9 mouse cellular contexts compared by ENCODE assay signal in the genomic region with DNA sequence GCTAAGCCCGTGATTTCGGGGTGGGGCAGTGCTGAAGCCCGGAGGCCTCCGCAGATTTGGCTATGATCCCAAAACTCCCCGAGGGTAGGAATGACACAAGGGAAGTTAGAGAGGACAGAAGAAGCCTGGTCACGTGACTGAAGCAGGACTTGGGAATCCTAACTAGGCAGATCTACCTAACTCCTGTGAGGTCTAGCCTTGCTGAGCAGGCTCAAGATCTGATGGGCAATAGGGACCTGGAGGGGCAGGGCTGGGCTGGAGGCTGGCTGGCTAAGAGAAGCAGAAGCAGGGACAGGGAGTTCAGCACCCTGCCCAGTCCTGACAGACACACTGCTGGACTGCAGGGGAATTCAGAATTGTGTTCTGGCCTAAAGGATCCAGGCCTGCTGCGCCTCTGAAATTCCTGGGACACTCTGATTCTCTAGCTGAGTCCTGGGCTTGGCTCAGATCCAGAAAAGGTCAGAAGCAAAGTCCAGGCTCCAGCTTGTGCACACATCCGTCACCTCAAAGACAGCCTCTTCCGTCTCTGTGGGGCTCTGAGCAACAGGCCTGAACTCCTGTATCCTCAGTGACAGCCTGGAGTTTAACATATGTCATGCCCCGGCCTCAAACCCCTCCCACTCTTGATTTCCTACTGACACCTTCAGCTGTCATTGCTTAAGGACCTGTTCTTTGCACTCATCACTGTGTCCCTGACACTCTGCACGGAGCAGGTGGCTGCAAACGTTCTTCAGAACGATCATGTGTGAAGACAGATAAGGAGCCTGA. TPM values are rescaled to one million over a fixed set of nuclear protein-coding genes. Genes with fewer than 3 reads are reported as not detected.
A peak's percentile ranks its signal among the peaks of the same experiment; 100 is the strongest.
DNase-seq lines count a peak whose midpoint lies in the region; ATAC-seq lines count a peak whose summit lies in the region.
"Had no signal": no experiment of that assay in that cellular context is flagged by ENCODE, and none has a peak within 500 bp of the region (broad histone marks: within the 10 kb centered on the region; RNA-seq: fewer than 3 reads in every experiment).

No protein-coding gene starts in this region.

- 0 out of 2 replicates have a peak overlapping the region, but pooled peaks have one; percentile 8 for H3K27ac ChIP-seq in forebrain, embryonic 10.5 days
- H3K27ac ChIP-seq in forebrain, embryonic 11.5 days (ENCODE audit: low read depth, low read length) = no peak overlapping the region
- H3K27ac ChIP-seq in hindbrain, embryonic 12.5 days = peak overlapping the region; percentile 40; the same call in 1 of the 2 replicates
- H3K27ac ChIP-seq in liver, embryonic 12.5 days = peak overlapping the region; percentile 61
- peak overlapping the region; percentile 85 for H3K27ac ChIP-seq in stomach, embryonic 15.5 days

- WGBS in forebrain, embryonic 10.5 days = 86% methylated on average over 13 of the region's 13 CpGs
- 83% methylated on average over 13 of the region's 13 CpGs for WGBS in forebrain, embryonic 11.5 days
- 63% methylated on average over 13 of the region's 13 CpGs for WGBS in hindbrain, embryonic 12.5 days
- WGBS in liver, embryonic 12.5 days (ENCODE audit: insufficient replicate concordance) = 57% methylated on average over 13 of the region's 13 CpGs
- 17% methylated on average over 13 of the region's 13 CpGs for WGBS in stomach, embryonic 15.5 days

- peaks cover 36% of the 10 kb centered on the region for H3K4me1 ChIP-seq in forebrain, embryonic 10.5 days
- H3K4me1 ChIP-seq in forebrain, embryonic 11.5 days (replicated peaks; ENCODE audit: control insufficient read depth, insufficient read depth, low read length) = 0 out of 2 replicates have a peak, but pooled peaks cover 3% of the 10 kb centered on the region
- peaks cover 25% of the 10 kb centered on the region for H3K4me1 ChIP-seq in hindbrain, embryonic 12.5 days
- peaks cover 27% of the 10 kb centered on the region for H3K4me1 ChIP-seq in liver, embryonic 12.5 days
- peaks cover 29% of the 10 kb centered on the region for H3K4me1 ChIP-seq in stomach, embryonic 15.5 days

- no peak for DNase-seq in forebrain, embryonic 10.5 days (ENCODE audit: extremely low spot score, low spot score)
- no peak for DNase-seq in forebrain, embryonic 11.5 days (ENCODE audit: low spot score)
- no peak for DNase-seq in natural killer cell, adult 2 months (ENCODE audit: low spot score in 2 of 2)
- DNase-seq in layer of hippocampus, adult 9-10 months (ENCODE audit: low spot score) = no peak

- H3K4me3 ChIP-seq in forebrain, embryonic 10.5 days = no peak overlapping the region
- no peak overlapping the region for H3K4me3 ChIP-seq in forebrain, embryonic 11.5 days (ENCODE audit: low read depth, low read length)
- H3K4me3 ChIP-seq in hindbrain, embryonic 12.5 days = no peak overlapping the region
- H3K4me3 ChIP-seq in liver, embryonic 12.5 days = no peak overlapping the region
- no peak overlapping the region for H3K4me3 ChIP-seq in stomach, embryonic 15.5 days (replicated peaks)

- no peaks in the 10 kb centered on the region for H3K9me3 ChIP-seq in forebrain, embryonic 10.5 days
- no peaks in the 10 kb centered on the region for H3K9me3 ChIP-seq in forebrain, embryonic 11.5 days (ENCODE audit: control insufficient read depth, low read length)
- H3K9me3 ChIP-seq in hindbrain, embryonic 12.5 days (replicated peaks) = no peaks in the 10 kb centered on the region
- no peaks in the 10 kb centered on the region for H3K9me3 ChIP-seq in liver, embryonic 12.5 days (replicated peaks)
- H3K9me3 ChIP-seq in stomach, embryonic 15.5 days = no peaks in the 10 kb centered on the region
- H3K9me3 ChIP-seq: G1E had no signal

- no peak overlapping the region for H3K4me2 ChIP-seq in forebrain, embryonic 11.5 days (ENCODE audit: low read depth, low read length, severe bottlenecking)
- no peak overlapping the region for H3K4me2 ChIP-seq in hindbrain, embryonic 12.5 days (replicated peaks)
- no peak overlapping the region for H3K4me2 ChIP-seq in liver, embryonic 12.5 days
- no peak overlapping the region for H3K4me2 ChIP-seq in stomach, embryonic 15.5 days

- no peak overlapping the region for H3K9ac ChIP-seq in forebrain, embryonic 11.5 days (ENCODE audit: low read length)
- no peak overlapping the region for H3K9ac ChIP-seq in hindbrain, embryonic 12.5 days
- H3K9ac ChIP-seq in liver, embryonic 12.5 days = no peak overlapping the region
- H3K9ac ChIP-seq in stomach, embryonic 15.5 days = no peak overlapping the region

- H3K27me3 ChIP-seq in forebrain, embryonic 10.5 days (ENCODE audit: poor library complexity, severe bottlenecking) = no peaks in the 10 kb centered on the region
- no peaks in the 10 kb centered on the region for H3K27me3 ChIP-seq in forebrain, embryonic 11.5 days (ENCODE audit: control insufficient read depth, insufficient read depth, low read length)
- H3K27me3 ChIP-seq in hindbrain, embryonic 12.5 days = no peaks in the 10 kb centered on the region
- H3K27me3 ChIP-seq in liver, embryonic 12.5 days (replicated peaks) = no peaks in the 10 kb centered on the region
- H3K27me3 ChIP-seq in stomach, embryonic 15.5 days (replicated peaks) = no peaks in the 10 kb centered on the region

- peaks cover 99% of the 10 kb centered on the region for H3K36me3 ChIP-seq in forebrain, embryonic 10.5 days (replicated peaks)
- H3K36me3 ChIP-seq in forebrain, embryonic 11.5 days (ENCODE audit: control insufficient read depth, insufficient read depth, low read length) = peaks cover 31% of the 10 kb centered on the region
- peaks cover 77% of the 10 kb centered on the region for H3K36me3 ChIP-seq in hindbrain, embryonic 12.5 days
- peaks cover 86% of the 10 kb centered on the region for H3K36me3 ChIP-seq in liver, embryonic 12.5 days
- peaks cover 46% of the 10 kb centered on the region for H3K36me3 ChIP-seq in stomach, embryonic 15.5 days

- ATAC-seq in forebrain, embryonic 11.5 days (replicated peaks; ENCODE audit: low FRiP score) = no peak
- peak; percentile 26; the same call in 1 of the 2 replicates for ATAC-seq in common myeloid progenitor, adult 5-6 weeks (replicated peaks; ENCODE audit: low read depth, poor library complexity, severe bottlenecking)
- no peak for ATAC-seq in hindbrain, embryonic 12.5 days (ENCODE audit: low FRiP score)
- ATAC-seq in liver, embryonic 12.5 days = peak; percentile 60
- peak; percentile 69 for ATAC-seq in stomach, embryonic 15.5 days (ENCODE audit: insufficient read depth, low FRiP score, low read depth)

RNA-seq across cellular contexts. Expression of a gene that starts 9.9 kb away (rescaled TPM):
- 1.4 and 2.0 TPM in 2 replicates for polyA plus RNA-seq in forebrain, embryonic 10.5 days (2016; fragmentation: Nextera tagmentation; extraction: Ambion mirVana)
- 1.7 TPM in 2 replicates for polyA plus RNA-seq in forebrain, embryonic 11.5 days (2014; fragmentation: Nextera tagmentation; extraction: Ambion mirVana)
- total RNA-seq in common myeloid progenitor, adult 5-6 weeks (2017) = not detected in 2 replicates
- 5.1 TPM in 2 replicates for polyA plus RNA-seq in hindbrain, embryonic 12.5 days (2016; fragmentation: Nextera tagmentation; extraction: Ambion mirVana)
- 0.35 and 0.52 TPM in 2 replicates for polyA plus RNA-seq in liver, embryonic 12.5 days (2016; fragmentation: Nextera tagmentation; extraction: Ambion mirVana)
- 13.2 and 16.5 TPM in 2 replicates for polyA plus RNA-seq in stomach, embryonic 15.5 days (2015; fragmentation: Nextera tagmentation; extraction: Ambion mirVana)
- polyA plus RNA-seq: G1E had no signal

RNA-seq across cellular contexts. Expression of a gene that starts 16.2 kb away (rescaled TPM):
- polyA plus RNA-seq in forebrain, embryonic 10.5 days (2016; fragmentation: Nextera tagmentation; extraction: Ambion mirVana) = 526 and 533 TPM in 2 replicates
- 527 and 580 TPM in 2 replicates for polyA plus RNA-seq in forebrain, embryonic 11.5 days (2014; fragmentation: Nextera tagmentation; extraction: Ambion mirVana)
- total RNA-seq in common myeloid progenitor, adult 5-6 weeks (2017) = 319 and 345 TPM in 2 replicates
- polyA plus RNA-seq in hindbrain, embryonic 12.5 days (2016; fragmentation: Nextera tagmentation; extraction: Ambion mirVana) = 516 and 531 TPM in 2 replicates
- 206 and 210 TPM in 2 replicates for polyA plus RNA-seq in liver, embryonic 12.5 days (2016; fragmentation: Nextera tagmentation; extraction: Ambion mirVana)
- 355 and 371 TPM in 2 replicates for polyA plus RNA-seq in stomach, embryonic 15.5 days (2015; fragmentation: Nextera tagmentation; extraction: Ambion mirVana)

RNA-seq across cellular contexts. Expression of a gene that starts 31.5 kb away (rescaled TPM):
- 58.6 and 66.8 TPM in 2 replicates for polyA plus RNA-seq in forebrain, embryonic 10.5 days (2016; fragmentation: Nextera tagmentation; extraction: Ambion mirVana)
- polyA plus RNA-seq in forebrain, embryonic 11.5 days (2014; fragmentation: Nextera tagmentation; extraction: Ambion mirVana) = 35.0 and 37.2 TPM in 2 replicates
- 59.3 and 59.7 TPM in 2 replicates for total RNA-seq in common myeloid progenitor, adult 5-6 weeks (2017)
- polyA plus RNA-seq in hindbrain, embryonic 12.5 days (2016; fragmentation: Nextera tagmentation; extraction: Ambion mirVana) = 19.5 and 21.9 TPM in 2 replicates
- polyA plus RNA-seq in liver, embryonic 12.5 days (2016; fragmentation: Nextera tagmentation; extraction: Ambion mirVana) = 171 TPM in 2 replicates
- 65.1 and 68.2 TPM in 2 replicates for polyA plus RNA-seq in stomach, embryonic 15.5 days (2015; fragmentation: Nextera tagmentation; extraction: Ambion mirVana)

RNA-seq across cellular contexts. Expression of a gene that starts 38.3 kb away (rescaled TPM):
- 0.42 and 0.47 TPM in 2 replicates for polyA plus RNA-seq in forebrain, embryonic 10.5 days (2016; fragmentation: Nextera tagmentation; extraction: Ambion mirVana)
- 0.39 TPM in 1 of 2 replicates, not detected in the other for polyA plus RNA-seq in forebrain, embryonic 11.5 days (2014; fragmentation: Nextera tagmentation; extraction: Ambion mirVana)
- total RNA-seq in common myeloid progenitor, adult 5-6 weeks (2017) = 0.87 and 3.9 TPM in 2 replicates
- 1.2 and 1.4 TPM in 2 replicates for polyA plus RNA-seq in hindbrain, embryonic 12.5 days (2016; fragmentation: Nextera tagmentation; extraction: Ambion mirVana)
- polyA plus RNA-seq in liver, embryonic 12.5 days (2016; fragmentation: Nextera tagmentation; extraction: Ambion mirVana) = 0.99 and 1.2 TPM in 2 replicates
- 1.1 and 1.7 TPM in 2 replicates for polyA plus RNA-seq in stomach, embryonic 15.5 days (2015; fragmentation: Nextera tagmentation; extraction: Ambion mirVana)

RNA-seq across cellular contexts. Expression of a gene that starts 40.3 kb away (rescaled TPM):
- 13.9 and 17.9 TPM in 2 replicates for polyA plus RNA-seq in forebrain, embryonic 10.5 days (2016; fragmentation: Nextera tagmentation; extraction: Ambion mirVana)
- 11.3 and 15.2 TPM in 2 replicates for polyA plus RNA-seq in forebrain, embryonic 11.5 days (2014; fragmentation: Nextera tagmentation; extraction: Ambion mirVana)
- total RNA-seq in common myeloid progenitor, adult 5-6 weeks (2017) = 13.3 TPM in 2 replicates
- polyA plus RNA-seq in hindbrain, embryonic 12.5 days (2016; fragmentation: Nextera tagmentation; extraction: Ambion mirVana) = 13.5 and 15.0 TPM in 2 replicates
- 12.5 and 12.9 TPM in 2 replicates for polyA plus RNA-seq in liver, embryonic 12.5 days (2016; fragmentation: Nextera tagmentation; extraction: Ambion mirVana)
- 16.1 and 18.6 TPM in 2 replicates for polyA plus RNA-seq in stomach, embryonic 15.5 days (2015; fragmentation: Nextera tagmentation; extraction: Ambion mirVana)

Comparison
In these comparisons a context has a peak if more than half of its experiments do, and no peak if none do; other contexts are left out.
1. ATAC-seq: peak in common myeloid progenitor, adult 5-6 weeks (single experiment), liver, embryonic 12.5 days (single experiment) and stomach, embryonic 15.5 days (single experiment); none in forebrain, embryonic 11.5 days (single experiment) and hindbrain, embryonic 12.5 days (single experiment).